Mouse (Mus musculus): ENCODE data around the gene Hspb6. TPM values are rescaled to one million over a fixed set of nuclear protein-coding genes. Genes with fewer than 3 reads are reported as not detected.

Gene Hspb6
- polyA plus RNA-seq, 1 experiment from 2014 or later: 9.3 TPM

DNA sequence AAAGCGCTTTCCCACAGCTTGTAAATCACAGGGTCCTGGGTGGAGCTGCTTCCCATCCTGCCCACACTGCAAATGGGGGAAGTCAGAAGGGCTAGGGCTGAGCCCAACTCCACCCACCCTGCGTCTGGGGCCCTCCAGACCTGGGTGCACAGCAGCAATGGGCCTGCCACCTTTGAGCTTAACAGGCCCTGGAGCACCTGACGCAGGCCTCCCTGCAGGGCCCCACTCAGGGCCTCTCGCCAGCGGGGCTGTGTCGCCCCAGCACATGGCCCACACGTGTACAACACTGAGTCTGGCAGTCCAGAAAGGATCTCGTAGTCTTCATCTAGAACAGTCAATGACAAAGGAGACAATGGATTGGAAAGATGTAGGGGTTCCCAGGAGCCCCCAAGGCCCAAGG is 28.0 kb downstream of the Hspb6 start:
- H3K4me1 ChIP-seq (replicated peaks; ENCODE audit: control insufficient read depth, insufficient read depth, low read length): no peaks in the 10 kb centered on the region
- no peak overlapping the region for H3K4me2 ChIP-seq (ENCODE audit: low read length)
- no peak overlapping the region for H3K27ac ChIP-seq (ENCODE audit: low read length)
- no peaks in the 10 kb centered on the region for H3K27me3 ChIP-seq (replicated peaks; ENCODE audit: control insufficient read depth, insufficient read depth, low read length)
- no peak overlapping the region for H3K9ac ChIP-seq (replicated peaks; ENCODE audit: low read depth, low read length)
- ATAC-seq: no peak; the same call in 1 of the 2 replicates
- WGBS: 90% methylated on average over 8 of the region's 8 CpGs
- H3K4me3 ChIP-seq (replicated peaks; ENCODE audit: low read length): no peak overlapping the region
- H3K9me3 ChIP-seq (ENCODE audit: control insufficient read depth, low read length): no peaks in the 10 kb centered on the region
- peaks cover 88% of the 10 kb centered on the region for H3K36me3 ChIP-seq (ENCODE audit: control insufficient read depth, insufficient read depth)

DNA sequence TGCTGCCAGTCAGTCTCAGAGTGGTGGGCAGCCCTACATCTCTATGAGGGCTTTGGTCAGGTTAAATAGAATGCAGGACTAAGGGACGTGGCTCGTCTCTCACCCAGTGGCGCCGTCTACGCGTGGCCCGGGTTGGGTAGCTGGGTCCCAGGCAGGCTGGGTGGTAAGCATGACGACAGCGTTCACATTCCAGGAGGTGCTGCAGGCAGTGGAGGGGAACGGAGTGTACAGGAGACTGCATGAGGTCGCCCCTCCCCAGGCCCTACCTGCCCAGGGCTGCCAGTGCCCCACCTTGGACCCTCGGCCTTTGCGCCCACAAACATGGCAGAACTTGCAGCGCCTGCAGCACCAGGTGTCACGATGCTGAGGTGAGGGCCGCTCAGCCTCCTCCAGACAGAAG is 29.6 kb downstream of the Hspb6 start:
- Histone ChIP-seq H3K27me3 (replicated peaks; ENCODE audit: control insufficient read depth, insufficient read depth, low read length) (no peaks in the 10 kb centered on the region), H3K4me1 (replicated peaks; ENCODE audit: control insufficient read depth, insufficient read depth, low read length) (peaks cover 4% of the 10 kb centered on the region), H3K4me2 (ENCODE audit: low read length) (no peak overlapping the region), H3K27ac (ENCODE audit: low read length) (no peak overlapping the region), H3K36me3 (ENCODE audit: control insufficient read depth, insufficient read depth) (peaks cover 78% of the 10 kb centered on the region), H3K9ac (replicated peaks; ENCODE audit: low read depth, low read length) (no peak overlapping the region), H3K4me3 (replicated peaks; ENCODE audit: low read length) (no peak overlapping the region), H3K9me3 (ENCODE audit: control insufficient read depth, low read length) (no peaks in the 10 kb centered on the region)
- 96% methylated on average over 16 of the region's 16 CpGs for WGBS
- no peak for ATAC-seq

DNA sequence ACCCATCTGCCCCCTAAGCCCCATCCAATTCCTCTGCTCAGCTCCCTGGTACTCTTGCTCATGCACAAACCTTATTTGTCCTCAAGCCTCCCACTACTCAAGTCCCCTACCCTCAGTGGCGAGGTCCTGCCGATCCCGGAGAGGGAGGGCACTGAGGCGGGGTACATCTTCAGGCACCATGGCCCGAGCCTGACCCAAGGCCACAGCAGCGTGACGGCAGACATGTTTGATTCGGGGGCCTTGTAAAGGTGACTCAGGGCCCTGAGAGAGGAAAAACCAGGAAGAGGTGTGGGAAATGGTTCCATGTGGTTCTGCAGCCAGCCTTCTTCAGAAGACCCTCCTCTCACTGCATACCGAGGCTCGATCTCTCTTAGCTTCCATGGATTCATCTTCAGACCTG is 32.4 kb downstream of the Hspb6 start:
- Histone ChIP-seq H3K27me3 (replicated peaks; ENCODE audit: control insufficient read depth, insufficient read depth, low read length) (no peaks in the 10 kb centered on the region), H3K27ac (ENCODE audit: low read length) (no peak overlapping the region), H3K4me1 (replicated peaks; ENCODE audit: control insufficient read depth, insufficient read depth, low read length) (peaks cover 17% of the 10 kb centered on the region), H3K4me3 (replicated peaks; ENCODE audit: low read length) (no peak overlapping the region), H3K9me3 (ENCODE audit: control insufficient read depth, low read length) (no peaks in the 10 kb centered on the region), H3K9ac (replicated peaks; ENCODE audit: low read depth, low read length) (no peak overlapping the region), H3K4me2 (ENCODE audit: low read length) (no peak overlapping the region), H3K36me3 (ENCODE audit: control insufficient read depth, insufficient read depth) (peaks cover 51% of the 10 kb centered on the region)
- 93% methylated on average over 10 of the region's 10 CpGs for WGBS
- no peak for ATAC-seq

DNA sequence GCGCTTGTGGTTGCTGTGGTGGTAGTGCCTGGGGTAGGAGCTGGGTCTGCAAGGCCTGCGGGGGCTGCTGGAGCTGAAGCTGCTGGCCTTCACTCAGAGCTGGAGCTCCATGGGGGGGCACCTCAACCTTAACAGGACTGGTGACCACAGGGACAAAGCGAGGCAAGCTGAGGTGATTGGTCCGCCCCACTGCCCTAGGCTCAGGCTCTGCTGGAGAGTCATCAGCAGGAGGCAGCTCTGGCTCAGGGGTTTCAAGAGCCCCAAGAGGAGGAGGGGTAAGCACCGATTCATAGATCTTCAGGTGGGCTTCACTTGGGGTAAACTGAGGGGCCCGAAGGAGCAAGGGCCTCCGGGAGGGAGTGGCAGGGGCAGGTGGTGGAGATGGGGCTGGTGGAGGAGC is 33.2 kb downstream of the Hspb6 start:
- WGBS: 92% methylated on average over 7 of the region's 7 CpGs
- ATAC-seq: no peak
- H3K9me3 ChIP-seq (ENCODE audit: control insufficient read depth, low read length): no peaks in the 10 kb centered on the region
- H3K27me3 ChIP-seq (replicated peaks; ENCODE audit: control insufficient read depth, insufficient read depth, low read length): no peaks in the 10 kb centered on the region
- no peak overlapping the region for H3K4me2 ChIP-seq (ENCODE audit: low read length)
- H3K27ac ChIP-seq (ENCODE audit: low read length): no peak overlapping the region
- peaks cover 43% of the 10 kb centered on the region for H3K36me3 ChIP-seq (ENCODE audit: control insufficient read depth, insufficient read depth)
- H3K4me1 ChIP-seq (replicated peaks; ENCODE audit: control insufficient read depth, insufficient read depth, low read length): peaks cover 23% of the 10 kb centered on the region
- no peak overlapping the region for H3K4me3 ChIP-seq (replicated peaks; ENCODE audit: low read length)
- H3K9ac ChIP-seq (replicated peaks; ENCODE audit: low read depth, low read length): no peak overlapping the region

- H3K36me3 ChIP-seq (ENCODE audit: control insufficient read depth, insufficient read depth): peaks cover 34% of the 10 kb centered on the region
- 87% methylated on average over 28 of the region's 28 CpGs for WGBS
These were observed 34.6 kb downstream of the Hspb6 start for GRCm38 (mm10) chr7:30586455-30587020.

GRCm38 (mm10) chr7:30587842-30588667 is 36.1 kb downstream of the Hspb6 start:
- H3K27ac ChIP-seq (ENCODE audit: low read length): peak overlapping the region; percentile 91
- no peaks in the 10 kb centered on the region for H3K9me3 ChIP-seq (ENCODE audit: control insufficient read depth, low read length)
- H3K4me2 ChIP-seq (ENCODE audit: low read length): peak overlapping the region; percentile 83
- H3K36me3 ChIP-seq (ENCODE audit: control insufficient read depth, insufficient read depth): peaks cover 20% of the 10 kb centered on the region
- H3K4me3 ChIP-seq (replicated peaks; ENCODE audit: low read length): peak overlapping the region; percentile 99
- H3K9ac ChIP-seq (replicated peaks; ENCODE audit: low read depth, low read length): peak overlapping the region; percentile 99
- under 1% methylated on average over 60 of the region's 67 CpGs for WGBS
- ATAC-seq: peak; percentile 39
- H3K4me1 ChIP-seq (replicated peaks; ENCODE audit: control insufficient read depth, insufficient read depth, low read length): peaks cover 23% of the 10 kb centered on the region
- H3K27me3 ChIP-seq (replicated peaks; ENCODE audit: control insufficient read depth, insufficient read depth, low read length): no peaks in the 10 kb centered on the region

More at GRCm38 (mm10) chr7:30586455-30587020, 34.6 kb downstream of the Hspb6 start:
- no peak overlapping the region; the same call in 1 of the 2 replicates for H3K4me3 ChIP-seq (replicated peaks; ENCODE audit: low read length)
- ATAC-seq: no peak
- no peak overlapping the region for H3K9ac ChIP-seq (replicated peaks; ENCODE audit: low read depth, low read length)
- H3K27me3 ChIP-seq (replicated peaks; ENCODE audit: control insufficient read depth, insufficient read depth, low read length): no peaks in the 10 kb centered on the region
- peaks cover 23% of the 10 kb centered on the region for H3K4me1 ChIP-seq (replicated peaks; ENCODE audit: control insufficient read depth, insufficient read depth, low read length)
- H3K9me3 ChIP-seq (ENCODE audit: control insufficient read depth, low read length): no peaks in the 10 kb centered on the region
- H3K27ac ChIP-seq (ENCODE audit: low read length): no peak overlapping the region
- H3K4me2 ChIP-seq (ENCODE audit: low read length): no peak overlapping the region; the same call in 1 of the 2 replicates

GRCm38 (mm10) chr7:30588676-30589434 is 36.9 kb downstream of the Hspb6 start, which contains the start of gene Kmt2b:
Kmt2b (minus strand) TSS chr7:30588726.
- peak within 1 kb of the TSS; percentile 83 for H3K4me2 ChIP-seq (ENCODE audit: low read length)
- peak within 1 kb of the TSS; percentile 99 for H3K4me3 ChIP-seq (replicated peaks; ENCODE audit: low read length)
- no peaks in the 10 kb centered on the region for H3K9me3 ChIP-seq (ENCODE audit: control insufficient read depth, low read length)
- under 1% methylated on average over 48 of the region's 68 CpGs for WGBS
- peak within 1 kb of the TSS; percentile 99 for H3K9ac ChIP-seq (replicated peaks; ENCODE audit: low read depth, low read length)
- peaks cover 23% of the 10 kb centered on the region for H3K4me1 ChIP-seq (replicated peaks; ENCODE audit: control insufficient read depth, insufficient read depth, low read length)
- no peaks in the 10 kb centered on the region for H3K27me3 ChIP-seq (replicated peaks; ENCODE audit: control insufficient read depth, insufficient read depth, low read length)
- peak; percentile 94 for ATAC-seq
- H3K36me3 ChIP-seq (ENCODE audit: control insufficient read depth, insufficient read depth): peaks cover 13% of the 10 kb centered on the region
- peak within 1 kb of the TSS; percentile 91 for H3K27ac ChIP-seq (ENCODE audit: low read length)

DNA sequence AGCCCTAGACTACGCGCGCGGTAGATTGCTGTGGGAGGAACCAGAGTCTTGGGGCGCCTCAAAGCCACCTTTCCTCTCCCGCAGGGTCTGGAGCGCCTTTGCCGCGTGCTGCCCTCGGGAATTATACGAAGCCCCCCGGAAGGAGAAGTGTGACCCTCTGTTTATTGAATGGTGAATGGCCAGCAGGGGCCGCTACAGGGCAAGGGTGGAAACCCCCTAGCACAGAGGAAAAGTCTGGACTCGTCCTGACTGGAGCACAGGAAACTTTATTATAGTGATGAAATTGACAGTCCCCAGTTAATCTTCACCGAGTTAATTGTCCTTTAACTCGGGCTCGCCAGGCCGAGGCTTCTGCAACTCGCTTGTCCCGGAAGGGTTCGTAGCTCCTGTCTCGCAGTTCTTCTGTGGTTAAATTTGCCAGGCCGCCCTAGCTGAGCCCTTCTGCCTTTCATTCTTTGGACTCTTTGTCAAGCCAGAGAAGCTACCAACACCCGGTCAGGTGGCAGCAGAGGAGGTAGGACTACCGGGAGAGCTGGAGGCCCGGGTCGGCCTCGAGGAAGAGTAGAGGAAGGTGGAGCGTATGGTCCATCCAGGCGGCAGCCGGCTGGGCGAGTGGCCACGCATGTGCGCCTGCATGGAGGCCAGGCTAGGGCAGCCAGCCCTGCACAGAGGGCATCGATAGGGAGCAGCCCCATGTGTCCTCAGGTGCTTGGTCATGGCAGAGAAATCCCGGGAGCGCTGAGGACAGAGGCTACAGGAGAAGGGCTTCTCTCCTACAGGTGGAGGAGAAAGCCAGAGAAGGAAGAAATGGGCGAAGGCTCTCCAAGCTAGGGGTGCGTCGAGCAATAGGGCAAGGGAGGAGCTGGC is 37.7 kb downstream of the Hspb6 start:
- H3K27me3 ChIP-seq (replicated peaks; ENCODE audit: control insufficient read depth, insufficient read depth, low read length): no peaks in the 10 kb centered on the region
- peaks cover 5% of the 10 kb centered on the region; the same call in 1 of the 2 replicates for H3K36me3 ChIP-seq (ENCODE audit: control insufficient read depth, insufficient read depth)
- H3K4me1 ChIP-seq (replicated peaks; ENCODE audit: control insufficient read depth, insufficient read depth, low read length): peaks cover 23% of the 10 kb centered on the region
- H3K4me3 ChIP-seq (replicated peaks; ENCODE audit: low read length): peak overlapping the region; percentile 99
- H3K9me3 ChIP-seq (ENCODE audit: control insufficient read depth, low read length): no peaks in the 10 kb centered on the region
- H3K4me2 ChIP-seq (ENCODE audit: low read length): peak overlapping the region; percentile 77
- peak overlapping the region; percentile 99 for H3K9ac ChIP-seq (replicated peaks; ENCODE audit: low read depth, low read length)
- 30% methylated on average over 40 of the region's 40 CpGs for WGBS
- peak overlapping the region; percentile 91 for H3K27ac ChIP-seq (ENCODE audit: low read length)
- peak; percentile 60 for ATAC-seq
